Mouse (Mus musculus) kidney, adult 9 months (tissue): ENCODE results near the gene Fbrsl1.
A peak's percentile ranks its signal among the peaks of the same experiment; 100 is the strongest.

Experiments used
- DNase-seq: peaks from one replicate; pipeline ENCODE4 v3.0.0; 2022

Gene Fbrsl1

GRCm38 (mm10) chr5:110354716-110355115 lies 93.6 kb downstream of the Fbrsl1 start:
- peak; percentile 58 for DNase-seq

GRCm38 (mm10) chr5:110347006-110347405 lies 101.3 kb downstream of the Fbrsl1 start:
- no peak for DNase-seq

- DNase-seq: no peak
These were observed 102.8 kb downstream of the Fbrsl1 start for GRCm38 (mm10) chr5:110345553-110345952.

GRCm38 (mm10) chr5:110344524-110344923 lies 103.8 kb downstream of the Fbrsl1 start, which contains the start of gene Lrcol1:
Gene Lrcol1, plus strand, starts transcription at chr5:110344730.
- no peak for DNase-seq

GRCm38 (mm10) chr5:110342648-110343284 lies 105.5 kb downstream of the Fbrsl1 start, which contains the start of gene P2rx2:
Gene P2rx2, minus strand, starts transcription at chr5:110343212.
- DNase-seq: peak; percentile 56

GRCm38 (mm10) chr5:110338792-110339191 lies 109.5 kb downstream of the Fbrsl1 start:
- DNase-seq: peak; percentile 22

- peak; percentile 53 for DNase-seq
These were observed 117.8 kb downstream of the Fbrsl1 start for GRCm38 (mm10) chr5:110330508-110330907.

- DNase-seq: no peak
These were observed 135.2 kb downstream of the Fbrsl1 start for GRCm38 (mm10) chr5:110313127-110313526.
